Mouse (Mus musculus) ZHBTc4 (cell line): ENCODE results near the gene Dip2a.

Experiments used
- DNase-seq: peaks from one replicate; pipeline ENCODE4 v3.0.0-alpha.2; 2011; ENCODE audit warnings: low read depth, low spot score

The Dip2a gene

GRCm38 (mm10) chr10:76306738-76307137, 38.4 kb downstream of the Dip2a start:
- DNase-seq, result no peak

GRCm38 (mm10) chr10:76300133-76300532, 45.0 kb downstream of the Dip2a start:
- DNase-seq, result no peak

- no peak for DNase-seq
Measured at GRCm38 (mm10) chr10:76293222-76293621, 51.9 kb downstream of the Dip2a start.

GRCm38 (mm10) chr10:76289936-76290671, 55.0 kb downstream of the Dip2a start:
- no peak for DNase-seq

GRCm38 (mm10) chr10:76289052-76289451, 56.0 kb downstream of the Dip2a start:
- DNase-seq, result no peak

GRCm38 (mm10) chr10:76288268-76288993, 56.7 kb downstream of the Dip2a start:
- no peak for DNase-seq

- no peak for DNase-seq
Measured at GRCm38 (mm10) chr10:76278541-76279097, 66.5 kb downstream of the Dip2a start.

GRCm38 (mm10) chr10:76275256-76275655, 69.8 kb downstream of the Dip2a start:
- peak; percentile 37 for DNase-seq

- peak; percentile 59 for DNase-seq
Measured at GRCm38 (mm10) chr10:76271238-76271637, 73.9 kb downstream of the Dip2a start.

GRCm38 (mm10) chr10:76262431-76262830, 82.7 kb downstream of the Dip2a start:
- no peak for DNase-seq

- DNase-seq, result no peak
Measured at GRCm38 (mm10) chr10:76261447-76261846, 83.6 kb downstream of the Dip2a start.

- peak; percentile 26 for DNase-seq
Measured at GRCm38 (mm10) chr10:76260358-76261059, 84.6 kb downstream of the Dip2a start.

- DNase-seq, result no peak
Measured at GRCm38 (mm10) chr10:76259566-76260232, 85.4 kb downstream of the Dip2a start.

GRCm38 (mm10) chr10:76257719-76258390, 87.2 kb downstream of the Dip2a start:
- DNase-seq, result no peak

GRCm38 (mm10) chr10:76257231-76257630, 87.9 kb downstream of the Dip2a start:
- no peak for DNase-seq

GRCm38 (mm10) chr10:76255617-76256016, 89.5 kb downstream of the Dip2a start:
- DNase-seq, result no peak

- DNase-seq, result no peak
Measured at GRCm38 (mm10) chr10:76253536-76253935, 91.6 kb downstream of the Dip2a start, which contains the start of gene S100b. TSS of gene S100b (plus strand) at chr10:76253853.

- no peak for DNase-seq
Measured at GRCm38 (mm10) chr10:76253079-76253478, 92.0 kb downstream of the Dip2a start.

- DNase-seq, result no peak
Measured at GRCm38 (mm10) chr10:76250870-76251269, 94.2 kb downstream of the Dip2a start.

GRCm38 (mm10) chr10:76248647-76248968, 96.5 kb downstream of the Dip2a start:
- no peak for DNase-seq
